Mouse (Mus musculus) lung, postnatal 25 days (tissue): Measurements from ENCODE around the gene Dtx1.

Experiments used
- DNase-seq: peaks from one replicate; pipeline ENCODE4 v3.0.0; 2022; ENCODE audit warnings: low spot score

Gene Dtx1

DNA sequence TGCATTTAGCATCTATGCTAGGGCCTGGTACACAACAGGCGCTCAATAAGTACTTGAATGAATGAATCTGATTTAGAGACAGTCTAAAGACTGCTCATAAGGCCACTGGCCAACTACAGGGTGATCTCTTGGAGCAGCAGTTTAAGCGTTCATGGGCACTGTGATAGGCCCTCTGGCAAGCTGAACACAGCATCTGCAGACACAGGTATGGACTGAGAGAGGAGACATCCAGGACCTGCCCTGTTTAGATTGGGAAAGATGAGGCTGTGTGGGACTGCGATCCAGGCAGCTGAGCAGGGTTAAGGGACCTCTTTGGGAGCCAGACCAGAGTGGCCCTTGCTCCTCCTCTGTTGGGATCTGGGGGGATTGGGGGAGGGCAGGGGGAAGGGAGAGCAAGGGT, at the start of gene Dtx1:
Gene Dtx1 (minus strand): TSS at position 101 of the 400 bp plus-strand sequence.
- DNase-seq: no peak

DNA sequence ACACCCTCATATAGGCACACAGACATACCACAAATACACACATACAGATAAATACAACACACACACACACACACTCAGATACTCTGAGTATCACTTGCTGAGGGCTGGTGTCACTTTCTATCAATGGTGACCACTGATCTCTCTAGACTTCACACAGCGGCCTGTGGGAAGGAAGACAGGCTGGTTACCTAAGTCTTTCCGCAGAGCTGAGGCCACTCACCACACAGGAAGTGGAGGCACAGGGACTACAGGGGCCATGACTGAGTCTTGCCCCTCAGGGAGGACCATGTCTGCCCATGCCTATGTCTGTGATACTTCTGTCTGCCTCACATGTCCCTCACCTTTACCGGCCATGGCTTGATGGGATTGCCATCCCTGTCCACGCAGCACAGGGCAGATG, 42.5 kb upstream of the Dtx1 start:
- DNase-seq: no peak

DNA sequence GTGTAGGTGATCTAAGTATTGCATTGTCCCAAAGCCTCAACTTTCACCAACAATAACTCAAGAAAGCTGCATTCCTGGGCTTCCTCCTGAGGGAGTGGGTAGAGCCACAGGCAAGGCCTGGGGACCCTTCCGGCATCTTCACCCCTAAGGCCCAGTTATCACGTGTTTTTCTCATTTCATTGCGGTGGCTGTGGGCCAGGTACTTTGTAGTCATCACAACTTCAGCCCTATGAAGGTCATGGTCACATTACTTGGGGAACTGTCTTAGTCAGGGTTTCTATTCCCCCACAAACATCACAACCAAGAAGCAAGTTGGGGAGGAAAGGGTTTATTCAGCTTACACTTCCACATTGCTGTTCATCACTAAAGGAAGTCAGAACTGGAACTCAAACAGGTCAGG, 41.1 kb upstream of the Dtx1 start:
- DNase-seq: no peak

DNA sequence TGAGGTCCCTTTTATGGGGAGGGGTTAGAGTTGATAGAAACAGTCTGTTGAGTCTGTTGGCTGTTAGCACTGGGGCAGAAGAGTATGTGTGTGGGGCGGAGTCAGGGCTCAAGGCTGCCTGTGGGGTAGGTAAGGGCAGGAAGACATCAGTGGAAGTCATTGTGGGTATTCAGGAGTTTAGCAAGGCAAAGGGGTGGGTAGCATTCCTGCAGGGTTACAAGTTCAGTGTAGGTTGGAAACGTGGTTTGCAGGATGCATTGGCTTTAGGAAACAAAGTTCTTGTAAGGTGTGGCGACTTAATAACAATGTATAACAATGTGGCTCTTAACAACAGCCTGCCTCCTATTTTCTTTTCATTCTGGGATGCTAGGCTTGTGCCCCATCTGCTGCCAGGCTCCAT, 39.5 kb upstream of the Dtx1 start:
- DNase-seq: no peak

DNA sequence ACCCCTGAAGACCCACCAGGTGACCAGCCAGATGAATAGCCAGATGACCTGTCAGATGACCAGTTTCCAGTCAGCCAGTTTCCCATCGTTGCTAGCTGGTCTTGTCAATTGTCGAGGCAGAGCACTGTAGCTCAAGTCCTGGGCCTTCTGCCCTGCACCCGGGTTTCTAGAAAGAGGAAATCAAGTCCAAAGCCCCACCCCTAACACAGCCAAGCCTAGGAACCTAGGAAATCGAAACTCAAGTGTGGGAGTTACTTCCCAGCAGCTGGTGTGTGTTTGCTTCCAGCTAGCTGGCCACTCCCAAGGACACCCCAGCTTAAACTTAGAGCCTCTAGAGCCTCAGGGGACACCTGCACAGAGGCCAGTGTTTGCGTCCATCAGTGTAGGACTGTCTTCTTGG, 38.0 kb upstream of the Dtx1 start, which contains the start of gene Oas2:
Gene Oas2 (minus strand): TSS at position 166 of the 400 bp plus-strand sequence.
- no peak for DNase-seq

DNA sequence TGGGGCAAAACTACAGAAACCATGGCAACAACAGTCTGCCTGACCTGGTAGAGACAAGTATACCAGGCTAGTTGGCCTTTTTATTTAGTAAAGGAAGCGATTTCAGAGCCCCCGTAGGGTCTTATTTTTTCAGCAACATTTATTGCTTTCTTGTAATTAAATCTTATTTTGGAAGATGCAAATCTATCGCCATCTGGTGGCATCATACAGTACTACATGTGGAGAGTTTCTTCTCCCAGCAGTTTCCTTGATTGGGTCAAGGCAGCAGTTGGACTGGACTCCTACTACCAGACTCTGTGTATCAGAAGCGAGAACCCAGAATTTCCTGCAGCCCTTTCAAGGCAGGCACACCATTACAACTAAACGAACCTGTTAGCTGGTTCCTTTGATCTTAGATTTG, 34.7 kb upstream of the Dtx1 start:
- peak; percentile 39 for DNase-seq

DNA sequence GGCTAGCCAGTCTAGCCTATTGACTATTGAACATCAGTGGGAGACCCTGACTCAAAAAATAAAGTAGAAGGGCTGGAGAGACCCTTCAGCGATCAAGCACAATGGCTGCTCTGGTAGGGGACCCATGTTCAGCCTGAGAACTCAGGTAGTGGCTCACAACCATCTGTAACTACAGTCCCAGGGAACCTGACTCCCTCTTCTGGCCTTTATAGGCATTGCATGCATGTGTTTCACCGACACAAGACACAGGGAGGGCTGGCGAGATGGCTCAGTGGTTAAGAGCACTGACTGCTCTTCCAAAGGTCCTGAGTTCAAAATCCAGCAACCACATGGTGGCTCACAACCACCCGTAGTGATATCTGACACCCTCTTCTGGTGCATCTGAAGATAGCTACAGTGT, 30.4 kb upstream of the Dtx1 start:
- no peak for DNase-seq

DNA sequence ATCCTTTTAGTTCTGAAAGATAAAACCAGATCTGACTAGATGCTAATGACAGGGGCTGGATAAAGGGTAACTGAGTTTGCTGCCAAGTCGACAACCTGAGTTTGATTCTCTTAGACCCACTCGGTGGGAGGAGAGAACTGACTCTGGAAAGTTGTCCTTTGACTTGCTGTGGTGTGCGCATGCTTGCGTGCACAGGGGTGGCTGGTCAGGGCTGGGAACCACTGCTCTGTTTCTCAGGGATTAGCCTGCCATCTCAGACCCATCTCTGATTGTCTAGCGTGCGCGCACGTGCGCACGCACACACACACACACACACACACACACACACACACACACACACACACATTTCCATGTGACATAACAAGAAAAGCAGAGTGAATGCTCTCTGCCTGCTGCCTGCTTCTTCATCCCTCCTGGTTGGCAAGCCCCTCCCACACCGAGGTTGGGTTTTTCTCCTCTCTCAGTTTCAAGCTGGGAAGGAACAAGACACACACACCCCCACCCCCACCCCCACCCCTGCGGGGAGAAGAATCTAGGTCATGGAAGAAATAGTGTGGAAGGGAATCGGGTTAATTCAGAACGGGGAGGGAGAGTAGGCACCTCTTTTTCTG, 22.8 kb upstream of the Dtx1 start:
- no peak for DNase-seq

DNA sequence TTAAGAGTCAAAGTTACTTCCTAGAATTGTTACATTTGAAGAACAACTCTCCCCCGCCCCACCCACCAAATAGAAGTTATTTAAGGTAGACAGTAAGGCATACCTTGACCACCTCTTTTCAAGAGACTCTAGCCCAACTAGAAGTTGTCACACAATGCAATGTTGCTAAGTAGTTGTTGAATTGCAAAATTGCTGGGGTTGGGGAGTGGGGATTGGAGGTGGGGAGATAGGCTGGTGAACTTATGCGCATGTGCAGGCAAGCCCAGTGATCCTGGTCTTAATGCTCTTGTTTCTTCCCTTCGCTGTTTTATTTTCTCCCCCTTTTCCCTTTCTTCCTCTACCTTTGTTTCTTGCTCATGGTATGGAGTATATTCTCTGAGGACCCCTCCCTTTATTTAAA, 22.0 kb upstream of the Dtx1 start:
- DNase-seq: no peak

DNA sequence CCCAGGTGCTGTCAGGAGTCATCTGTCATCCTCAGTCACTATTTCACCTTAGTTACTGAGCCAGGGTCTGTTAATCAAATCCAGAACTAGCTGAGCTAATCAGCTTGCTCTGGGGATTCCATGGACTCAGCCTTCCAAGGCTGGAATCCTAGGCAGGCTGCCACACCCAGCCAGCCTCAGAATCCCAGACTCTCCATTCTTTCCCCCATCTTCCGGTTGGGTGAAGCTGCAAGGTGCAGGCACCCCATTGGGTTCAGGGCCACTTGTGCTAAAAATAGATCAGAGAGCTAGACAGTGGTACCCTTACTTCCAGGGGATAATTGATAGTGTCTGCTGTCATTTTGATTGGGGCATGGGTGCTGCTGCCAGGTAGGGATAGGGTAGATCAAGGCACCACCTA, 21.0 kb upstream of the Dtx1 start:
- DNase-seq: no peak

DNA sequence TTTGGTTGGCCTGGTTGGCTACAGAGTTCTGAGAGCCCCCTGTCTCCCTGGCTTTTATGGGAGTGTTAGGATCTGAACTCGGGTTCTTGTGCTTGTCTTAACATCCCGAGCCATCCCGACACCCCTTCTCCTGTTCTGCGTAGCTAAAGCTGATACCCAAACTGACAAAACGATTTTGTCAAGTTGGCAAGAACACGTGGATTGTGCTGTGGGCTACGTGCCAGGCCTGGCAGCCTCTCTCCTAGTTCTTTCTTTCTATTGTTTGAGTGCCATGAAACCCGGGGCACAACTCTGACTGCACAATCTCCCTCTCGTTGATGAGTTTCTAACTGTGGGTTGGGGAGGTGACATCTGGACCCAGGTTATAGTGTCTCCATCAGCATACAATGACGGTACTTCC, 17.6 kb upstream of the Dtx1 start:
- DNase-seq: no peak

DNA sequence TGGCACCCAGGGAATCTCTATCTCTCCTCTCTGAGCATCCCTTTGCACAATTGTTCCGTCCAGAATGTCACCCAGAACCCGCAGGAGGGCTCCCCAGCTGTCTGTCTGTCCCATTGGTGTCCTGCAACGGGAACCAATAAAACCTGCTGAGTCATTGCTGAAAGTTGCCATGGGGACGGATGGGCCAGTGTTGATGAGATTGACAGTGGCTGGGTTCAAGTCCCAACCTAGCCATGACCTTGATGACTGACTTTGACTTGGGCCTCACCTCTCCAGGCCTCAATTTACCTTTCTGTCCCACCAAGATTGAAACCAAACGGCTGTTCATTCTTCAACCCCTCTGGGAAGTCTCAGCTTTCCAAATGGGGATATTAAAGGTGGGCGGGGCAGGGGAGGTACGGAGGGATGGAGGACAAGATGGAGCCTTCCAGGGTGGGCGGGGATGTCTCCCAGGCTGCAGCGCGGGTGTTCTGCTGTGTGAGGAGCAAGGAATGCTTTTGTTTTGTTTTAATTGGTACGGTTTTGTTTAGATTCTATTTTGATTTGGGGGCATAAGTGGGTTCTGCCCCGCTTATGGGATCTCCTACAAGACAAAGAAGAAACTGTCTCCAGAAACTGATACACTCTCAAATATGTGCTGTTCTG, 14.2 kb upstream of the Dtx1 start:
- DNase-seq: no peak

DNA sequence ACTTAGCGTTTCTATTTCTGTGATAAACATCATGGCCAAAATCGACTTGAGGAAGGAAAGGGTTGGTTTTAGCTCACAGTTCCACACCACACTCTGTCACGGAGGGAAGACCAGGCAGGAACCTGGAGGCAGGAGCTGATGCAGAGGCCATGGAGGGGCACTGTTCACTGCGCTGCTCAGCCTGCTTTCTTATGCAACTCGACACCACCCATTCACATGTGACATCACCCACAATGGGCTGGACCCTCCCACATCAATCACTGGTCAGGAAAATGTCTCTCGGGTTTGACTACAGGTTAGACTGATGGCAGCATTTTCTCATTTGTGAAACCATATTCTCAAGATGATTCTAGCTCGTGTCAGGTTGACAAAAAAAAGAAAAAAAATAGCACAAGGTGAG, 9.3 kb upstream of the Dtx1 start:
- DNase-seq: no peak

DNA sequence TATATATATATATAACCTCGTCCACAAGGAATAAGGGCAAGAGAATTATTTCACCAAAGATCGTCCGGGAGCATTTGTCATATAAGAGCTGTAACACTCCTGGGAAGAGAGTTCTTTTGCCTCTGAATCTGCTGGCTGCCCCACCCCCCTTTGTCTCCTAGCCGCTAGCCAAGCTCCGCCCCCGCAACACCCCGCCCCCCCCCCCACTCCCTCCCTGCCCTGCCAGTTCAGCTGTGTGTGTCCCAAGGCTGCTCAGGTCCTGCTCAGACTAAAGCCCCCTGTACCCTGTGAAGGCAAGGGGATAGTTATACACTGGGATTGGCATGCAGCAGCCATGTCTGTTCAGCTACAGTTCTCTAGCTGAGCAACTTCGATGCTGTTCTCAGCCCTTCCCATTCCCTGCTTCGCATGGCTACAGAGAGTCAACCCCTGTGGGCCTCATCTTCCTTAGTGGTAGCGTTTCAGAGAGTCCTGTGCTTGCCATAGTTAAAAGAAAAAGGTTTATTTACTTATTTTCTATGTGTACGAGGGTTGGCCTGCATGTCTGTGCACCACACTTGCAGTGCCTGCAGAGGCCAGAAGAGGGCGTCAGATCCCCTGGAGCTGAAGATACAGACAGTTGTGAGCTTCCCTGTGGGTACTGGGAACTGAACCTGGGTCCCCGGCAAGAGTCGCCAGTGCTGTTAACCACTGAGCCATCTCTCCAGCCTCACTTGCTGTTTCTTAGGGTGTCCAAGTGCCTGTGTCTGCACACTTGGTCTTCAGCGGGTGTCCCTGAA, 7.1 kb upstream of the Dtx1 start:
- no peak for DNase-seq

DNA sequence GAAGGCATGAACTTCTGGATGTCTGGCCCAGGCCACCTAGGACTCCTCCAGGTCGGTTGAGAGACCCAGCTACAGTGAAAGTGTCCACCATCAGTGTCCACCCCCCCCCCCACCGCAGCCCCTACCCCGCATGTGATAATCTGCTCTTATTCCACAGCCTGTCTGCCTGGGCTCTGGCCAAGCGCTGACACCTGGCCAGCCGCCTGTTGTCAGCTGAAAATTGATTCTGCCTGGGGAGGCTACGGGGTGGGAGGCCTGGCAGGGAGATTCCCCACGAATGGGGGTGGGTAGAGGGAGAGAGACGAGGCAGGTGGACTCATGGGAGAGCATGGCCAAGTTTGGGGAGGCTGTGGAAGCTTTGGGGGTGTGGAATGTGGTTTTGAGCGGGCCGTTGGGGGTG, 5.4 kb upstream of the Dtx1 start:
- no peak for DNase-seq

DNA sequence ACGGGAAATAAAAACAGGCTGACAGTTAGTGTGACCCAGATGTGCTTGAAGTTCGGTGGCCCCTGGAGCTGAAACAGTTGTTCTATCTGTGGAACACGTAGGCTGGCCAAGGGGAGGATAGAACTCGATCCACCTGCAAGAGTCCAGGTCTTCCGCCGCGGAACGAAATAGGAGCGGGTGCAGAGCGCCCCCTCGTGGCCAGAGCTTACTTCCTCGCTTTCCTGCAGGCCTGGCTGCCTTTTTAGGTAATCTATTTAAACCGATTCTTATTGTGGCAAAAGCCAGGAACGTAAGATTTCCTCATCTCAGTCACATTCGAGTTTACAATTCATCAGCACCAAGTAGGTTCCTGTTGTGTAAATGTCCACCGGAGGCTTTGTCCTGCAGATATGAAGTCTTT, 2.6 kb upstream of the Dtx1 start:
- peak; percentile 43 for DNase-seq

DNA sequence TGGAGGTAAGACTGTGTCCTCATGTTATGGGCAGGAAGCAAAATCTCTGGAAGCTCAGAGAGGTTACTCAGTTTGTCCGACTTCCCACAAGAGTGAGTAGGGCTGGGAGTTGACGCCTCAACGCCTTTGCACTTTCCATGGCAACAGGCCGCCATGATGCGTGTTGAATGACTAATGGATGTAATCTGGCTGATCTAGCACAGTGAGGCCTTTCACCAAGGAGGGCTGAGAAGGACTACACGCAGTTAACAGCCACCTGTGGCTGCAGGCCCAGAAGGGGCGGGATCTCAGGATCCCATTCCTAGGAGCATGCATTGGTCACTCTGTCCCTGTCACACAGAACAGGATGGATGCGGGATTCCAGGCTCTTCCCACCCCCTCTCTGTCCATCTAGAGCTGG, 994 bp upstream of the Dtx1 start:
- DNase-seq: no peak

DNA sequence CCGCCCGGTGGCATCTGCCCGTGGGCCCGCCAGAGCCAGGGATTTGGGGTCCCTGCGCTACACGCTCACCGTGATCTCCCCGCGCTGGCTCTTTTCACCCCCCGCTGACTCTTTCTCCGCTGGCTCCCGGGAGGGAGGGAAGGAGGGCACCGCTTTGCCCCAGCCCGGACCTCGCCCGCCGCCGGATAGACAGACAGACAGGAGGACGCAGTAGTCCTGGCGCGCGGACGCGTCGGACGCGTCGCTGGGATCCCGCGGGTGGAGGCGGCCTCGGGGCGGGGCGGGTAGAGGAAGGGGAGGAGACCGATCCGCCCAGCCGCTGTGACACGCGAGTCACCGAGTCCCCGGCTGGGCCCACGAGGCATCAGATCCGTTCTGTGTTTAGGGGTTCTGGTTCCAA, 311 bp downstream of the Dtx1 start:
- peak; percentile 34 for DNase-seq

DNA sequence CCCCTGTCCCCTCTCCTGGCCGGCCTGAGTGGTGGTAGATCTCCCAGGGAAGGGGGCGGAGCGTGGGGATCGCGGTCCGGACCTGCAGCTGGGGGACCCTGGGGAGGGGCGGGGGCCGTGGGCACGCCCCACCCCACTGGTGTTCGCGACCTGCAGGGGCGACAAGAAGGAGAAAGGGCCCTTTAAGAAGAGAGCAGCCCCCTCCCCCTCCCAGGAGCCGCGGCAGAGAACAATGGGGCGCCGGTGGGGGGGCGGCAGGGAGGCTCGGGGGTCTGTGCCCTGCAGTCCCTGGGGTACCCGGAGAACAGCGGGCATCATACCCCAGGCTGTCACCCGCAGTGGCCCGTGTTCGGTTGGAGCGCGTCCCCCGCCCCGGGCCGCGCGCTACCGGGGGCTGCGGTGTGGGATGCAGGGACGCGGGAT, 890 bp downstream of the Dtx1 start:
- DNase-seq: no peak

DNA sequence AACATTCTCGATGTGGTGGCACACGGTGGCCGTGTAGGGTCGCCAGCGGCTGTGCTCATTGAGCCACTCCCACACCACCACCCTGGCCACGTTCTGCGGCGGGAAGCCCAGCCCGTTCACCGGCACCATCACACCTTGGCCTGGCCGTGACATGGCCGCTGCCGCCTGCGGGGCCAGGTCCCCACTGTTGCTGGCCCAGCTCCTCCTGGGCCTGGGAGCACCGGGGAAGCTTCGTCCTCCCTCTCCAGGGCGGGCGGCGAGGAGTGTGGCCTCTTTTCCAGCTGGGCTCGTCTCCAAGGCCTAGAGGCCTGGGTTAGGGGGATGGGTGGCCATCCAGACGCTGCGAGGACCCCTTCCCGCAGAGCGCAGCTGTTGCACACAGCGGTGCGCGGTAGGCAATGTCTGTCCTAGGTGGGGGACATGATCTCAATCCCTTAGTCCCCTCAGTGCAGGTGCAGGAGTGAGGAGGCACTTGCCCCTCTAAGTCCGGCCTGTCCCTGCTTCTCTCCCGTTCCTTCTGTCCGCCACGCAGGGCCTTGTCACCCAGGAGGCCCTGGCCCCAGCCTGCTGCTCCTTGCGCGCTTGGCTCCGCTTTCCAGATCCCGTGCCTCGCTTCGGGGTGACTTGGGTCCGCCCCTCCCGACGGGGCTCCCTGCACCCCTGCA, 1.4 kb downstream of the Dtx1 start:
- DNase-seq: no peak

DNA sequence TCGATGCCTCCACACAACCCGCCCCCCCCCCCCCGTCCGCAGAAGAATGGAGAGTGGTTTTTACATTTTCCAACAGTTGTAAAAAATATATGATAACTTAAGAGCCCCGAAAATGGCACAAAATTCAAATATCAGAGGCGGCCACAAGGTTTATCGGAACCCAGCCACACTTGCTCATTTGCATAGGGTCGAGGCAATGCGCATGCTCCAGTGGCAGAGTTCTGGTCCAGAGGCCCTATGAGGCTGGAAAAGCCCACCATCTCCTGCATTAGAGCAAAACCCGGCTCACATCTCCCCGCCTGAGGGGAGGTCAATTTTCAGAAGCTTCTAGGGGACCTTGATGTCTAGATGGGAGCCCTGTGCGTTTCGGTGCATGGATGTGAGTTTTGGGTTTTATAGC, 4.8 kb downstream of the Dtx1 start:
- no peak for DNase-seq

DNA sequence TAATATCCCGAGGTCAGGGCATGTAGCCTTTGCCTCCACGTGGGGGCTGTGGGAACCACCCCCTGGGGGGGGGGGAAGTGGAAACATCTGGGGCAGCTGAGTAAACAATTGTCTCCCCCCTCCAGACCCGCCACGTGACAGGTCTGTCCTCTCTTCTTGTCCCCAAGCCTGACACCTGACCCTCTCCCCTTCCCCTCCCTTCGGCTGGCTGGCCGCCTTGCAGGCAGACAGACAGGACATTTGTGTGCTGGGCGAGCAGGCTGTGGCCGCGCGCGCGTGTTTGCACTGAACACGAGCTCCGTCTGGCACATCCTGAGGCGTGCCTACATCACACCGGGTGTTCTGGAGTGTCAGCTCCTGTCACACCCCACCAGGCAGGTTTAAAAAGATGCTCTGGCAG, 5.2 kb downstream of the Dtx1 start:
- DNase-seq: no peak

DNA sequence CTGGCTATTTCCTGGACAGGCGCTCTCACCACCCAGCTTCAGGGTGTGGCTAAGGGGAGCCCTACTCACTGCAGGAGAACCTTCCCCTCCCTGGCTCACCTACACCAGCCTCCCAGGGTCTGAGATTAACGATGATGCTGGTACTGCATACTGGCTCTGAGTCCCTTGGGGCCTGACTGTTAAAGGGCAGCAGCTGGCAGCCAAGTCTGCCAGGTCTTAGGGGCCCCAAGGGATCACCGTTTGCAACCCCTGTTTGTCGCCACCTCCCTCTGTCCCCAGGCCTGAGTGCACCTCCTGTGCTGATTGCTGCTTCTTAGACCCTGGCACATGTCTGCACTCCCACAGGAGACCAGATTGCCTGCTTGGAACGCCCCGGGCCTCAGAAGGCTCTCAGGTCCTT, 7.3 kb downstream of the Dtx1 start:
- DNase-seq: no peak
